11 mouse cellular contexts compared by ENCODE assay signal in genomic region chr5:150578613-150579171, GRCm38 (mm10). TPM values are rescaled to one million over a fixed set of nuclear protein-coding genes. Genes with fewer than 3 reads are reported as not detected.
DNase-seq lines count a peak whose midpoint lies in the region; ATAC-seq lines count a peak whose summit lies in the region.
"Had no signal": no experiment of that assay in that cellular context is flagged by ENCODE, and none has a peak within 500 bp of the region (broad histone marks: within the 10 kb centered on the region; RNA-seq: fewer than 3 reads in every experiment).

No protein-coding gene starts in this region.

- H3K27ac ChIP-seq in heart, embryonic 10.5 days, result 0 out of 2 replicates have a peak overlapping the region, but pooled peaks have one; percentile 47
- H3K27ac ChIP-seq in liver, embryonic 11.5 days (ENCODE audit: low read depth, low read length), result peak overlapping the region; percentile 83
- no peak overlapping the region for H3K27ac ChIP-seq in midbrain, embryonic 15.5 days
- H3K27ac ChIP-seq: forebrain, embryonic 15.5 days had no signal

- no peaks in the 10 kb centered on the region for H3K9me3 ChIP-seq in heart, embryonic 10.5 days
- H3K9me3 ChIP-seq in liver, embryonic 11.5 days (ENCODE audit: control insufficient read depth, low read length), result no peaks in the 10 kb centered on the region
- no peaks in the 10 kb centered on the region for H3K9me3 ChIP-seq in midbrain, embryonic 15.5 days
- H3K9me3 ChIP-seq: forebrain, embryonic 15.5 days had no signal

- peak overlapping the region; percentile 4; the same call in 1 of the 2 replicates for H3K9ac ChIP-seq in liver, embryonic 11.5 days (ENCODE audit: low read depth, low read length)
- H3K9ac ChIP-seq in midbrain, embryonic 15.5 days, result no peak overlapping the region
- H3K9ac ChIP-seq: forebrain, embryonic 15.5 days had no signal

- intact Hi-C loops in heart, postnatal 14 days (cut with DNase I), result no loop called here

- no peaks in the 10 kb centered on the region for H3K27me3 ChIP-seq in heart, embryonic 10.5 days (ENCODE audit: insufficient read depth, poor library complexity, severe bottlenecking)
- no peaks in the 10 kb centered on the region for H3K27me3 ChIP-seq in liver, embryonic 11.5 days (replicated peaks; ENCODE audit: control insufficient read depth, insufficient read depth, low read length)
- H3K27me3 ChIP-seq in midbrain, embryonic 15.5 days (replicated peaks), result no peaks in the 10 kb centered on the region
- H3K27me3 ChIP-seq: forebrain, embryonic 15.5 days had no signal

- ATAC-seq in liver, embryonic 11.5 days (replicated peaks; ENCODE audit: low FRiP score), result peak; percentile 96
- no peak for ATAC-seq in midbrain, embryonic 15.5 days (replicated peaks)
- ATAC-seq: forebrain, embryonic 15.5 days had no signal

- DNase-seq in heart, embryonic 10.5 days (ENCODE audit: low spot score), result peak; percentile 87
- DNase-seq in heart, postnatal 14 days, result no peak
- DNase-seq in urinary bladder, postnatal 14 days (ENCODE audit: low spot score), result peak; percentile 48
- no peak for DNase-seq in urinary bladder, postnatal 4 days (ENCODE audit: low spot score in 2 of 2)
- DNase-seq in liver, embryonic 11.5 days (ENCODE audit: low spot score), result no peak
- DNase-seq in left cerebral cortex, adult 11 months (ENCODE audit: low spot score), result no peak
- no peak for DNase-seq in MN1 (ENCODE audit: low spot score)
- DNase-seq: embryo, embryonic 11 days; heart, adult 18-20 months had no signal

- H3K36me3 ChIP-seq in heart, embryonic 10.5 days, result no peaks in the 10 kb centered on the region
- no peaks in the 10 kb centered on the region for H3K36me3 ChIP-seq in liver, embryonic 11.5 days (ENCODE audit: control insufficient read depth, insufficient read depth, low read length)
- H3K36me3 ChIP-seq in midbrain, embryonic 15.5 days (replicated peaks), result 0 out of 2 replicates have a peak, but pooled peaks cover 4% of the 10 kb centered on the region
- H3K36me3 ChIP-seq: forebrain, embryonic 15.5 days had no signal

- H3K4me1 ChIP-seq in heart, embryonic 10.5 days, result no peaks in the 10 kb centered on the region
- peaks cover 35% of the 10 kb centered on the region for H3K4me1 ChIP-seq in liver, embryonic 11.5 days (replicated peaks; ENCODE audit: control insufficient read depth, insufficient read depth, low read length)
- H3K4me1 ChIP-seq in midbrain, embryonic 15.5 days, result no peaks in the 10 kb centered on the region
- H3K4me1 ChIP-seq: forebrain, embryonic 15.5 days had no signal

- peak overlapping the region; percentile 44 for H3K4me2 ChIP-seq in liver, embryonic 11.5 days
- H3K4me2 ChIP-seq in midbrain, embryonic 15.5 days, result no peak overlapping the region
- H3K4me2 ChIP-seq: forebrain, embryonic 15.5 days had no signal

- WGBS in heart, embryonic 10.5 days, result 75% methylated on average over 6 of the region's 6 CpGs
- 42% methylated on average over 6 of the region's 6 CpGs for WGBS in liver, embryonic 11.5 days
- WGBS in midbrain, embryonic 15.5 days, result 83% methylated on average over 6 of the region's 6 CpGs

- no peak overlapping the region for H3K4me3 ChIP-seq in heart, embryonic 10.5 days
- H3K4me3 ChIP-seq in liver, embryonic 11.5 days (ENCODE audit: low read depth, low read length), result no peak overlapping the region
- H3K4me3 ChIP-seq in midbrain, embryonic 15.5 days, result no peak overlapping the region
- H3K4me3 ChIP-seq: forebrain, embryonic 15.5 days had no signal

RNA-seq across cellular contexts. Expression of gene N4bp2l1, which starts 18.3 kb away (rescaled TPM):
- 2.0 and 2.2 TPM in 2 replicates for polyA plus RNA-seq in heart, embryonic 10.5 days (2016; fragmentation: Nextera tagmentation; extraction: Ambion mirVana)
- total RNA-seq in heart, postnatal 14 days (2021), result 1 to 10 TPM; 2.8 to 4.8 TPM
- 13.0 and 14.3 TPM in 2 replicates for polyA plus RNA-seq in liver, embryonic 11.5 days (2014; fragmentation: Nextera tagmentation; extraction: Ambion mirVana)
- polyA plus RNA-seq in midbrain, embryonic 15.5 days (2015; fragmentation: Nextera tagmentation; extraction: Ambion mirVana), result 14.5 and 16.7 TPM in 2 replicates

RNA-seq across cellular contexts. Expression of gene Brca2, which starts 56.3 kb away (rescaled TPM):
- polyA plus RNA-seq in heart, embryonic 10.5 days (2016; fragmentation: Nextera tagmentation; extraction: Ambion mirVana), result 27.8 and 27.9 TPM in 2 replicates
- 1 to 10 TPM; 4.4 TPM for total RNA-seq in heart, postnatal 14 days (2021)
- 20.5 and 30.0 TPM in 2 replicates for polyA plus RNA-seq in liver, embryonic 11.5 days (2014; fragmentation: Nextera tagmentation; extraction: Ambion mirVana)
- polyA plus RNA-seq in midbrain, embryonic 15.5 days (2015; fragmentation: Nextera tagmentation; extraction: Ambion mirVana), result 11.9 and 14.5 TPM in 2 replicates

Comparison
In these comparisons a context has a peak if more than half of its experiments do, and no peak if none do; other contexts are left out.
1. DNase-seq: peak in heart, embryonic 10.5 days (single experiment) and urinary bladder, postnatal 14 days (single experiment); none in heart, postnatal 14 days (0 of 2), urinary bladder, postnatal 4 days (0 of 2), liver, embryonic 11.5 days (single experiment), left cerebral cortex, adult 11 months (single experiment) and MN1 (single experiment).